Mouse (Mus musculus) cerebellum, postnatal 14 days (tissue): ENCODE data around the gene Rps4x.

ENCODE experiments used
- DNase-seq, 2 experiments: peaks; one replicate each; pipeline ENCODE4 v3.0.0; 2021; ENCODE audit warnings: mixed read lengths in 2 of 2

The Rps4x gene

GRCm38 (mm10) chrX:102188712-102189497 lies at the start of gene Rps4x:
TSS of gene Rps4x (minus strand) at chrX:102189394.
- DNase-seq: peak; percentile 86 to 87

GRCm38 (mm10) chrX:102219126-102219525 lies 29.9 kb upstream of the Rps4x start:
- peak; percentile 31 to 67 for DNase-seq

- peak; percentile 19 to 32 for DNase-seq
These were observed 26.2 kb upstream of the Rps4x start for GRCm38 (mm10) chrX:102215356-102215755.

GRCm38 (mm10) chrX:102190840-102191239 lies 1.6 kb upstream of the Rps4x start:
- no peak for DNase-seq

- no peak for DNase-seq
These were observed 387 bp upstream of the Rps4x start for GRCm38 (mm10) chrX:102189581-102189980.

- no peak for DNase-seq
These were observed 2.0 kb downstream of the Rps4x start for GRCm38 (mm10) chrX:102187023-102187699.

- DNase-seq: no peak
These were observed 6.6 kb downstream of the Rps4x start for GRCm38 (mm10) chrX:102182575-102182974.

- DNase-seq: no peak
These were observed 13.5 kb downstream of the Rps4x start for GRCm38 (mm10) chrX:102175538-102176287.

GRCm38 (mm10) chrX:102170900-102171299 lies 18.3 kb downstream of the Rps4x start:
- DNase-seq: no peak

GRCm38 (mm10) chrX:102170135-102170534 lies 19.1 kb downstream of the Rps4x start:
- DNase-seq: no peak

- DNase-seq: no peak
These were observed 19.5 kb downstream of the Rps4x start for GRCm38 (mm10) chrX:102169724-102170123.

GRCm38 (mm10) chrX:102166986-102167385 lies 22.2 kb downstream of the Rps4x start:
- peak in 1 of 2 experiments; percentile 10 for DNase-seq

- DNase-seq: no peak
These were observed 22.7 kb downstream of the Rps4x start for GRCm38 (mm10) chrX:102166521-102166920.

- peak in 1 of 2 experiments; percentile 33 for DNase-seq
These were observed 25.7 kb downstream of the Rps4x start for GRCm38 (mm10) chrX:102163529-102163928.

- no peak for DNase-seq
These were observed 26.1 kb downstream of the Rps4x start for GRCm38 (mm10) chrX:102163096-102163495.

- DNase-seq: no peak
These were observed 28.7 kb downstream of the Rps4x start for GRCm38 (mm10) chrX:102160528-102160927.

- peak; percentile 9 to 37 for DNase-seq
These were observed 29.4 kb downstream of the Rps4x start for GRCm38 (mm10) chrX:102159778-102160177.

- no peak for DNase-seq
These were observed 31.8 kb downstream of the Rps4x start for GRCm38 (mm10) chrX:102157423-102157791.

- peak; percentile 93 for DNase-seq
These were observed 32.4 kb downstream of the Rps4x start, which contains the start of gene Ercc6l for GRCm38 (mm10) chrX:102156618-102157422. TSS of gene Ercc6l (minus strand) at chrX:102157091.

- no peak for DNase-seq
These were observed 48.0 kb downstream of the Rps4x start for GRCm38 (mm10) chrX:102141157-102141556.
